Mouse (Mus musculus) left cerebral cortex, postnatal 4 days (tissue): ENCODE data around the gene Mark2. TPM values are rescaled to one million over a fixed set of nuclear protein-coding genes. Genes with fewer than 3 reads are reported as not detected.
"Not testable (repeated sequence)": the region's sequence is repeated elsewhere in the genome, so short reads cannot be mapped to it uniquely, and the experiment has no call there.

Experiments used
- DNase-seq: peaks from one replicate; pipeline ENCODE4 v3.0.0-alpha.2; 2022
- intact Hi-C: fragments of 180-260 bp; cut with DNase I; formaldehyde crosslinking; loops from one replicate; pipeline ENCODE4 v1.15.1; 2025
- total RNA-seq, 2 experiments: library from RNA; stranded (reverse); gene quantifications; 2 replicates each; pipeline ENCODE4 v1.2.3; 2021

The Mark2 gene
- 100 to 1,000 TPM in 1 of 2 experiments, 10 to 100 TPM in 1; 91.2 to 108 TPM for total RNA-seq

DNA sequence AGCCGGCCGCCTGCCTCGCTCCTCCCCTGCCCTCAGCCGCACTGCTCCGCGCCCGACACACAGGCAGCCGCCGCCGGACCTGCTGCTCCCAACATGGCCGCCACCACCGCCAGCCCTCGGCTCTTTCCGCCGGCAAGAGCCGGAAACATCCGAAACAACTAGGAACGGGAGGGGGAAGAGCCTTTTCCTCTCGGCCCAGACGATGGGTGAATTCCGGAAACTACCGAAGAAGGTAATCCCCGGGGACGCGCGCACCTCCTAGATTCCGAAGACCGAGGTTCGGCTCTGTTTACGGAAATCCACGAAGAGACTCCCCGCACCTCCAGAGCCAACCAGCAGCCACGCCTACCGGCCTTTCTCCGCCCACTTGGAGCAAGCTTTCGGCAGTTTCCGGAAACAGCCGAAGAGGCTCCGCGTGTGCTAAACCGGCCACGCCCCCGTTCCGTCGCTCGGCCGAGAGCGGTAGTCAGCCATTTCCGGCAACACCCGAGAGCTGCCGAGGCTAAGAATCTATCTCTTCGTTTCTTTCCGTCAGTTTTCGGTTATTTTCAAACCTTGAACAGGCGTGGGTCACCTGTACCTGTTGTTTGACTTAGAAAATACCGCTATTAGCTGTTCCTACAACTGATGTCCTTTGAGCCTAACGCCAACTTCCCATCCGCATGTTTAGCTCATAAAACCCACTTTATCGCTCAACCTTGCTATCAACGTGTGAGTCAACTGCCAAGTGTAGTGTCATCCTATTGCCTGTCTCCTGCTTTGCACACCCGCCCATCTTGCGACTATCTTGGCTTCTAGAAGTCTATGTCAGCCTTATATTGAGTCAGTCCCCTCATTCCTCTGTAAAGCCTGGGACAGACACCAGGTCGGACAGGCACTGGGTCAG, at the start of gene Mark2:
Mark2 (minus strand) TSS at position 349 of the 886 bp plus-strand sequence.
- intact Hi-C loops = loop anchor here (5.0 to 10.0 kb wide), 2 partner anchors 74 to 277 kb away; partner anchors contain the start of gene Rcor2

GRCm38 (mm10) chr19:7388488-7388887, 46.8 kb upstream of the Mark2 start:
- no peak for DNase-seq
- intact Hi-C loops = no loop called here

More for the DNA sequence above, at the start of gene Mark2:
- peak; percentile 100 for DNase-seq

GRCm38 (mm10) chr19:7386042-7386441, 44.4 kb upstream of the Mark2 start:
- intact Hi-C loops = no loop called here

DNA sequence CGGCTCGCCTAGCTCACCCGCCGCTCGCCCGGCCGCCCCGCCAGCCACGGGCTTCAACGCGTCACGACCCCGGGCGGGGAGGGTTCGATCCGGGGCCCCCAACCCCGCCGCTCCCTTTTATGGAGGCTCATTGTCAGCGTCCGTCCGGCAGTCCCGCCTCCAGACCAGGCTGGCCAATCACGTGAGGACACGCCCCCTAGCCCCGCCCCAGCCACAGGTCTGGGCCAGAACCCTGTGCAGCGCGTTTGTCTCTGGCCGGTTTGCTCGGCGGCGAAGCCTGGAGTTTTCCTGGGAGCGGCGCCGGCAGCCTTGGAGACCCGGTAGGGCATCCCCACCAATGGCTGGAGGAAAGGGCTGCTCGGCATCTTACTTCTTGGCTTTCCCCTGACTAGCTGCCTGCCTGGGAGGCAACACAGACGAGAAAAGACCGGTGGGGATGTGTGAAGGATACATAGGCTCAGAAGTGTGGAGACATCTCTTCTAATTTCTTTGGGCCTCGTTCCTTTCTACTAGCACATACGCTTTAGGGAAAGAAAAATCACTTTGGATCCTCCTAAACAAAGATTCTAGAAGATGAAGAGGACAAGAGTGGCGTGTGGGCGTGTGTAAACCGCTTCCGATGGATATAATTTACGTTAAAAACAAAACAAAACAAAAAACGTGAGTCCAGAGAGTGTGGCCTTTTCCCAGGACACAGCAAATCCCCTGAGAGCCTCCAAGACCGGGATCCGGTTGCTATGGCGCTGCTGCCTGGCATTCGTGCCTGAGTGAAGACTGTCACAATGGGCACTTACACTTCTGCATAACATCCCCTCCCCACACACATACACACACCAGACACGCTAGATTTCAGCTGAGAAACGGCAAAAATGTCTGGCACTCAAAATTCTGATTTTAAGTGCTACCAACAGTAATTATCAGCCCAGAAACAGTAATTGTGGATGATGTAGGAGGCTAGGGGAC, 41.5 kb upstream of the Mark2 start, which contains the start of gene Spindoc:
Spindoc (minus strand) TSS at position 92 of the 963 bp plus-strand sequence.
- intact Hi-C loops = loop anchor here (5.0 kb wide), 1 partner anchor 34 kb away; the partner anchor contains the start of gene 2700081O15Rik
- peak; percentile 99 for DNase-seq

More at GRCm38 (mm10) chr19:7386042-7386441, 44.4 kb upstream of the Mark2 start:
- DNase-seq = no peak

DNA sequence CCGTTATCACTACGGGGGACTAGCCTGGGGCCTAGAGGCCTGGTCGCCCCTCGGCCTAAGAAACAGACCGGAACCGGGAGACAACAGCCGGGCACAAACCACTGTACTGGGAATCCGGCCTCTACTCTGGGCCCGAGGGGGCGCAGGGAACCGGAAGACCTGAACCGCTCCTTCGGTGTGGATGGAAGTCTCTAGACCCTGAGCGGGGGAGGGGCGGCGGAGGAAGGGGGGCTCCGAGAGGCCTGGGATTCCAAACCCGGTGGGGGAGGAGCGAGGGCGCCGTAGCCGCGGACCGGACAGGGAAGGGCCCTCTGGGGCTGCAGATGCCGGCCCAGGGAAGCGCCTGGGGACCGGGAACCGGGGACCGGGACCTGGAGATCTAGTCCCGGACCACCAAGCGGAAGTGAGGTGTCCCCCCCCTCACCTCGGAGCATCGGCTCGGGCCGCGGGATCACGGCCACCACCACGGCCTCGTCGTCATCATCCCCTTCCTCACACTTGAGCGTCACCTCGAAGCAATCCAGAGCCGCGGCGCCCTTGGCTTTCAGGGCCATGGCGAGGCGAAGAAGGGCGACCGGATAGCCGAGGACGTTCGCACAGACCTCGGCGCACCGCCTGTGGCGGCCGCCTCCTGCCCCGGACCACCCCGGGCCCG, 40.7 kb upstream of the Mark2 start:
- intact Hi-C loops = loop anchor here (5.0 kb wide), 1 partner anchor 35 kb away; the partner anchor contains the start of gene 2700081O15Rik

GRCm38 (mm10) chr19:7381906-7382247, 40.2 kb upstream of the Mark2 start:
- intact Hi-C loops = loop anchor here (5.0 kb wide), 1 partner anchor 35 kb away; the partner anchor contains the start of gene 2700081O15Rik
- DNase-seq = no peak

More for the DNA sequence above, 40.7 kb upstream of the Mark2 start:
- DNase-seq = peak; percentile 79

- intact Hi-C loops = no loop called here
- no peak for DNase-seq
Observed at GRCm38 (mm10) chr19:7377639-7378038, 36.0 kb upstream of the Mark2 start.

DNA sequence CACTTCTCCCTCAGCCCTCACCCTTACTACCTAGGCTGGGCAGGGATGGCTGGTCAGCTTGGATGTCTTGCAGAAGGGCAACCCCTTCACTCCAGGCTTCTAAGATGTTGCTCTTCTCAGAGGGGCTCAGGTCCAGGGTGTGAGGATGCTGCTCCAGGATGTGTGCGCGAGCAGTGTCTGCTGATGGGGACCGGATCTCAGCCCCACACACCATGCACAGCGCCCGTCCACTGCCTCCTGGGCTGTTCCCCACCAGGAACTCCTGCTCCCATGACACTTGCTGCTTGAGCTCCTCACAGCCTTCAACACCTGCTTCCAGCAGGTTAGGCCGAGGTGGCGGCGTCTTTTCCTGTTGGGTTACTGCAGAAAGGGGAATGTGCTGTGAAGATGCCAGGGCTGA, 32.8 kb upstream of the Mark2 start:
- intact Hi-C loops = no loop called here
- no peak for DNase-seq

- intact Hi-C loops, DNase-seq: not testable (repeated sequence)
Observed at GRCm38 (mm10) chr19:7369469-7369868, 27.8 kb upstream of the Mark2 start.

DNA sequence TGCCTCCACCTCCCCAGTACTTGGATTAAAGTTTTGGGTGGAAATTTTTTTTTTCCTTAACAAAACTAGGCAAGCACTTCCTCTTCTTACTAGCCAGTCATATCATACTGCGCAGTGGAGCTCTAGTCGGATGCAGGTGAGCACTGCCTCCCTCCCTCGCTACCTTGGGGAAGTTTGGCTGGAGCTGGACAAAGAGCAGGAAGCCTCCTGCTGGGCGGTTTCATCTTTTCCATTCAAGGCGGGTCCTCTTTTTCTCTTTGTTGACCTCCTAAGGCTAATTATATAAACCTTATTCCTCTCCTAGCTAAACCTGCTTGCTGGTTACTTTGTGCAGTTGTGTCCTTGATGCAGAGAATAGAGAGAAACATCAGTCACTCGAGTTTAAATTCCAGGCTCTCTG, 12.0 kb upstream of the Mark2 start:
- DNase-seq = no peak
- intact Hi-C loops = no loop called here

DNA sequence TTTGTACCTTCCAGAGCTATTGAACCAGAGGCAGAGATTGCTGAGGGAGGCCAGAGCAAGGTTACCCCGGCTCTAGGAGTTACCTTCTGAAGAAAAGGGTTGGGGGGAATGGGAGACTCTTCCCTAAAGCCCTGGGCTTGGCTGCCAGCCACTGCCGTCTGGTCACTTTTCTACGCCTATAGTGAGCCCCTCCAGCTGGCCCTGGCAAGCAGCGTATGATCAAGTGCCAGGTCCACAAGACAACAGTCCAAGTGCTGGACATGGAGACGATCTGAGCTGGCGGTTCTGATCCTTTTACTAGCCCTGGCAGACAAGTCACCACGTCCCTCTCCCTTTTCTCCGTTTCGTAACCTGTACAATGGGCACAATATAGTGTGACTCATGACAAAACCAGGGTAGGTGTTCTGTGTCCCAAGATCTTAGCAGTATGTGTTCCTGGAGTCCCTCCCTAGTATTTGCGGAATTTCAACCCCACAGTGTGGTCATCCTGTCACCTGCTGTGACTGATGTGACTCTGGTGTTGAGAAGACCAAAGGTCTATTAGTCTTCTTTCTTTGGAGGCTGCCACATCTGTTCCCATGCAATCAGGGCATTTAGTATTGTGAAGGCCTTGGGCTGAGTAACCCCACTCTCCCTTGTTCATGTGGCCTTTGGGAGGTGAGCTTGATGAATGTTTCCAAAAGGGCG, 11.3 kb upstream of the Mark2 start:
- intact Hi-C loops = no loop called here
- peak; percentile 90 for DNase-seq

GRCm38 (mm10) chr19:7349993-7350392, 8.3 kb upstream of the Mark2 start:
- intact Hi-C loops = loop anchor here (10.0 kb wide), 1 partner anchor 285 kb away; no protein-coding TSS in a partner anchor
- DNase-seq = peak; percentile 54

- intact Hi-C loops = loop anchor here (1.0 to 10.0 kb wide), 2 partner anchors 110 to 280 kb away; no protein-coding TSS in a partner anchor
Observed at GRCm38 (mm10) chr19:7345235-7345755, 3.6 kb upstream of the Mark2 start.

GRCm38 (mm10) chr19:7342646-7343045, 986 bp upstream of the Mark2 start:
- no peak for DNase-seq
- intact Hi-C loops = loop anchor here (5.0 to 10.0 kb wide), 2 partner anchors 75 to 278 kb away; partner anchors contain the start of gene Rcor2

More at GRCm38 (mm10) chr19:7345235-7345755, 3.6 kb upstream of the Mark2 start:
- DNase-seq = peak; percentile 72

- no peak for DNase-seq
- intact Hi-C loops = loop anchor here (5.0 to 10.0 kb wide), 2 partner anchors 74 to 276 kb away; partner anchors contain the start of gene Rcor2
Observed at GRCm38 (mm10) chr19:7340780-7341475, 732 bp downstream of the Mark2 start.

DNA sequence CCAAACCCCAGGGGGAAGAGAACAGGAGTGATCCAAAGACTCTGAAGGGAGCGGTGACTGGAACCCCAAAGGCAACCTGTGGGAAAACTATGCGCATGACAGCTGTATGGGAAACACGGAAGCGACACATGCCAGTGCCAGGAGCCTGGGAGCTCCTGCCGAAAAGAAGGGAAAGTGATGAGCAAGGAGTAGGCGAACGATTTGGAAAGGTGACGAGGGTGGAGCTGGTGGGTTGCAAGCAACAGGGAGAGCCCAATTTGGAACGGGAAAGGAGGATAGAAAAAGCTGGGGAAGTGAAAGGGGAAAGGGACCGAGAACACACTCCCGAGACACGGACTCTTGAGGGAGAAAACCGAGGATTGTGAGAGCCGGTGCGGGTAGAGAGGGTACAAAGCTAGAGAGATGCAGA, 1.3 kb downstream of the Mark2 start:
- peak; percentile 10 for DNase-seq
- intact Hi-C loops = loop anchor here (5.0 to 10.0 kb wide), 2 partner anchors 73 to 276 kb away; partner anchors contain the start of gene Rcor2

GRCm38 (mm10) chr19:7339867-7340266, 1.8 kb downstream of the Mark2 start:
- intact Hi-C loops = loop anchor here (5.0 to 10.0 kb wide), 3 partner anchors 63 to 275 kb away; partner anchors contain the start of gene Rcor2
- no peak for DNase-seq

GRCm38 (mm10) chr19:7339026-7339425, 2.6 kb downstream of the Mark2 start:
- intact Hi-C loops = loop anchor here (5.0 kb wide), 1 partner anchor 62 kb away; no protein-coding TSS in a partner anchor
- peak; percentile 23 for DNase-seq
